Mouse (Mus musculus): Measurements from ENCODE around the gene Rbfox3.

DNA sequence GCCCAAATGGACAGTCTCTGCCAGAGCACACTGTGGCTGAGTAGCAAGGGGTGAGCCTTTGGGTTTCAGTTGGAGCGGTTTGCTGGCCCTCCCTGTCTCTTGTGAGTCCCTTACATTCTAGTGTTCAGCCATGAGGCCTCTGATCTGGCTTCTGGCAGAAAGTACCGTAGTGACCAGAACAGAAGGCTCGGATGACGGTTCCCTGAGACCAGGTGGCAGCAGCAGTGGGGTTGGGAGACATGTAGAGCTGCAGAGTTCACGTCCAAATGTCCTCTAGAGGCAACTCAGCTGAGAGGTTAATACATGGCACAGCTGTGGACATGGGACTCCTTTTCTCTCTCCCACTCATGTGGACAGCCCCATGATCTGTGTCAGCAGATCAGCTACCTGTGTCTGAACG is 404.3 kb downstream of the Rbfox3 start:
- TF ChIP-seq CTCF (IDR thresholded peaks at IDR 0.05; ENCODE audit: low read depth) (no peak), EP300 (IDR thresholded peaks at IDR 0.05; ENCODE audit: low read depth) (no peak)

All from liver, embryonic 14.5 days (tissue).